Comparison of ENCODE assay signal across 12 mouse cellular contexts in the genomic region with DNA sequence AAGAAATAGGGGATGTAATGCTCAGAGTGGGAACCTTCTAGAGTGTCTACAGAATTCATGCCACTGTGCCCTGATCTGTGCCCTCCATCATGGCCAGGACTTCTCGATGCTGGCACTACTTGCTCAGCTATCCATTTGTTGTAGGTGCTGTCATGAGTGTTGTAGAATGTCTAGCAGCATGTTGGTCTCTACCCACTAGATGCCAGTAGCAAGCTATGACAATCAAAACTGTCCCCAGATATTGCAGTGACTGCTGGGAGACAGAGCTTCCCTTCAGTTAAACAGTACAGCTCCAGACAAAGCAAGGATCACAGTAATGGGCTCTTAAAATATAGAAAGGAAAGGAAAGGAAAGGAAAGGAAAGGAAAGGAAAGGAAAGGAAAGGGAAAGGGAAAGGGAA.
DNase-seq lines count a peak whose midpoint lies in the region; ATAC-seq and TF ChIP-seq lines count a peak whose summit lies in the region.
"Had no signal": no experiment of that assay in that cellular context is flagged by ENCODE, and none has a peak within 500 bp of the region (broad histone marks: within the 10 kb centered on the region; RNA-seq: fewer than 3 reads in every experiment).

No protein-coding gene starts in this region.

- peak; percentile 63 for TF ChIP-seq CTCF in forebrain, postnatal 0 days (IDR thresholded peaks at IDR 0.05; ENCODE audit: low read depth)
- peak; percentile 54; the same call in 1 of the 2 replicates for TF ChIP-seq CTCF in kidney, postnatal 0 days (IDR thresholded peaks at IDR 0.05; ENCODE audit: low read depth)
- peak; percentile 68 for TF ChIP-seq CTCF in midbrain, postnatal 0 days (IDR thresholded peaks at IDR 0.05)

- peak; percentile 50 for DNase-seq in forebrain, postnatal 0 days
- no peak for DNase-seq in kidney, postnatal 0 days (ENCODE audit: low spot score)
- peak; percentile 70 for DNase-seq in midbrain, postnatal 0 days (ENCODE audit: low spot score)
- DNase-seq in urinary bladder, postnatal 25 days (ENCODE audit: low spot score): no peak
- DNase-seq in thymus, adult 18-20 months: no peak
- DNase-seq: lung, postnatal 4 days; spleen, adult 18-20 months had no signal

- 90% methylated on average over 1 of the region's 1 CpGs for WGBS in forebrain, postnatal 0 days
- 95% methylated on average over 1 of the region's 1 CpGs for WGBS in forebrain, embryonic 15.5 days
- 92% methylated on average over 1 of the region's 1 CpGs for WGBS in kidney, postnatal 0 days
- WGBS in kidney, embryonic 15.5 days: 91% methylated on average over 1 of the region's 1 CpGs
- 90% methylated on average over 1 of the region's 1 CpGs for WGBS in midbrain, postnatal 0 days
- WGBS in midbrain, embryonic 15.5 days: 82% methylated on average over 1 of the region's 1 CpGs

- no peaks in the 10 kb centered on the region for H3K9me3 ChIP-seq in forebrain, postnatal 0 days (ENCODE audit: low read length)
- H3K9me3 ChIP-seq in forebrain, embryonic 15.5 days: no peaks in the 10 kb centered on the region
- no peaks in the 10 kb centered on the region for H3K9me3 ChIP-seq in kidney, postnatal 0 days (replicated peaks; ENCODE audit: low read length)
- no peaks in the 10 kb centered on the region for H3K9me3 ChIP-seq in kidney, embryonic 15.5 days (replicated peaks)
- no peaks in the 10 kb centered on the region for H3K9me3 ChIP-seq in midbrain, postnatal 0 days (ENCODE audit: low read length)
- H3K9me3 ChIP-seq in midbrain, embryonic 15.5 days: no peaks in the 10 kb centered on the region
- H3K9me3 ChIP-seq: limb, embryonic 10.5 days had no signal

- H3K4me3 ChIP-seq in forebrain, postnatal 0 days (ENCODE audit: low read depth, low read length): no peak overlapping the region
- H3K4me3 ChIP-seq in forebrain, embryonic 15.5 days: no peak overlapping the region
- H3K4me3 ChIP-seq in kidney, postnatal 0 days (replicated peaks; ENCODE audit: low read depth, low read length): no peak overlapping the region
- H3K4me3 ChIP-seq in kidney, embryonic 15.5 days (replicated peaks): no peak overlapping the region
- no peak overlapping the region for H3K4me3 ChIP-seq in midbrain, postnatal 0 days (ENCODE audit: low read depth, low read length)
- H3K4me3 ChIP-seq in midbrain, embryonic 15.5 days: no peak overlapping the region
- H3K4me3 ChIP-seq: erythroblast, embryonic 14.5 days; limb, embryonic 10.5 days had no signal

- no peak overlapping the region for H3K4me2 ChIP-seq in forebrain, postnatal 0 days (ENCODE audit: low read depth)
- no peak overlapping the region for H3K4me2 ChIP-seq in forebrain, embryonic 15.5 days (replicated peaks)
- H3K4me2 ChIP-seq in kidney, postnatal 0 days (ENCODE audit: low read length): no peak overlapping the region
- no peak overlapping the region for H3K4me2 ChIP-seq in kidney, embryonic 15.5 days
- H3K4me2 ChIP-seq in midbrain, postnatal 0 days (ENCODE audit: low read depth, low read length, poor library complexity, severe bottlenecking): no peak overlapping the region
- no peak overlapping the region for H3K4me2 ChIP-seq in midbrain, embryonic 15.5 days

- no peaks in the 10 kb centered on the region for H3K36me3 ChIP-seq in forebrain, postnatal 0 days (ENCODE audit: insufficient read depth)
- H3K36me3 ChIP-seq in forebrain, embryonic 15.5 days: no peaks in the 10 kb centered on the region
- H3K36me3 ChIP-seq in kidney, postnatal 0 days (ENCODE audit: insufficient read depth, low read length): no peaks in the 10 kb centered on the region
- no peaks in the 10 kb centered on the region for H3K36me3 ChIP-seq in kidney, embryonic 15.5 days
- no peaks in the 10 kb centered on the region for H3K36me3 ChIP-seq in midbrain, postnatal 0 days (ENCODE audit: insufficient read depth, low read length)
- no peaks in the 10 kb centered on the region for H3K36me3 ChIP-seq in midbrain, embryonic 15.5 days (replicated peaks)
- H3K36me3 ChIP-seq: limb, embryonic 10.5 days had no signal

- H3K9ac ChIP-seq in forebrain, postnatal 0 days: no peak overlapping the region
- no peak overlapping the region for H3K9ac ChIP-seq in forebrain, embryonic 15.5 days (replicated peaks)
- H3K9ac ChIP-seq in kidney, postnatal 0 days (ENCODE audit: low read depth, low read length): no peak overlapping the region
- no peak overlapping the region for H3K9ac ChIP-seq in kidney, embryonic 15.5 days
- H3K9ac ChIP-seq in midbrain, postnatal 0 days (replicated peaks; ENCODE audit: low read length, poor library complexity, severe bottlenecking): no peak overlapping the region
- H3K9ac ChIP-seq in midbrain, embryonic 15.5 days: no peak overlapping the region

- H3K27ac ChIP-seq in forebrain, postnatal 0 days (ENCODE audit: low read depth, low read length): no peak overlapping the region
- no peak overlapping the region for H3K27ac ChIP-seq in forebrain, embryonic 15.5 days (replicated peaks)
- H3K27ac ChIP-seq in kidney, postnatal 0 days: no peak overlapping the region
- H3K27ac ChIP-seq in kidney, embryonic 15.5 days: no peak overlapping the region
- no peak overlapping the region for H3K27ac ChIP-seq in midbrain, postnatal 0 days (ENCODE audit: low read depth, low read length)
- H3K27ac ChIP-seq in midbrain, embryonic 15.5 days: no peak overlapping the region
- H3K27ac ChIP-seq: limb, embryonic 10.5 days had no signal

- H3K4me1 ChIP-seq in forebrain, postnatal 0 days (ENCODE audit: insufficient read depth): peaks cover 7% of the 10 kb centered on the region; the same call in 1 of the 2 replicates
- peaks cover 25% of the 10 kb centered on the region for H3K4me1 ChIP-seq in forebrain, embryonic 15.5 days
- H3K4me1 ChIP-seq in kidney, postnatal 0 days (replicated peaks; ENCODE audit: insufficient read depth, low read length): no peaks in the 10 kb centered on the region
- H3K4me1 ChIP-seq in kidney, embryonic 15.5 days: peaks cover 10% of the 10 kb centered on the region; the same call in 1 of the 2 replicates
- H3K4me1 ChIP-seq in midbrain, postnatal 0 days (ENCODE audit: insufficient read depth, low read length): no peaks in the 10 kb centered on the region
- H3K4me1 ChIP-seq in midbrain, embryonic 15.5 days: peaks cover 12% of the 10 kb centered on the region

- no peaks in the 10 kb centered on the region for H3K27me3 ChIP-seq in forebrain, postnatal 0 days (ENCODE audit: insufficient read depth, low read length)
- no peaks in the 10 kb centered on the region for H3K27me3 ChIP-seq in forebrain, embryonic 15.5 days
- H3K27me3 ChIP-seq in kidney, postnatal 0 days (ENCODE audit: insufficient read depth, low read length): no peaks in the 10 kb centered on the region
- H3K27me3 ChIP-seq in kidney, embryonic 15.5 days: peaks cover 16% of the 10 kb centered on the region
- no peaks in the 10 kb centered on the region for H3K27me3 ChIP-seq in midbrain, postnatal 0 days (ENCODE audit: insufficient read depth, low read length)
- H3K27me3 ChIP-seq in midbrain, embryonic 15.5 days (replicated peaks): no peaks in the 10 kb centered on the region

- ATAC-seq in forebrain, postnatal 0 days: 0 out of 2 replicates have a peak, but pooled peaks have one; percentile 35
- ATAC-seq in forebrain, embryonic 15.5 days (replicated peaks): no peak
- ATAC-seq in kidney, postnatal 0 days (replicated peaks; ENCODE audit: low FRiP score, low read depth): no peak
- ATAC-seq in kidney, embryonic 15.5 days (replicated peaks; ENCODE audit: low FRiP score): no peak
- ATAC-seq in midbrain, postnatal 0 days (ENCODE audit: low FRiP score): no peak
- ATAC-seq in midbrain, embryonic 15.5 days (replicated peaks): no peak

Comparison
In these comparisons a context has a peak if more than half of its experiments do, and no peak if none do; other contexts are left out.
1. DNase-seq: peak in forebrain, postnatal 0 days (single experiment) and midbrain, postnatal 0 days (single experiment); none in kidney, postnatal 0 days (single experiment), urinary bladder, postnatal 25 days (single experiment) and thymus, adult 18-20 months (0 of 2).
2. Peak in every context shown above with its lines, with median percentiles within 50 percentile points of each other: CTCF ChIP-seq.